Mouse (Mus musculus) forebrain, embryonic 12.5 days (tissue): Measurements from ENCODE around the gene 1700025F22Rik. TPM values are rescaled to one million over a fixed set of nuclear protein-coding genes. Genes with fewer than 3 reads are reported as not detected.
A peak's percentile ranks its signal among the peaks of the same experiment; 100 is the strongest.
"Not testable (repeated sequence)": the region's sequence is repeated elsewhere in the genome, so short reads cannot be mapped to it uniquely, and the experiment has no call there.

Source experiments
- ATAC-seq: fragments of 200-750 bp; cut with Nextera tagmentation; 2 replicates; pipeline ENCODE4 v1.8.0; 2017; ENCODE audit warnings: moderate TSS enrichment; ENCODE audit not compliant: low FRiP score
- H3K27ac ChIP-seq: fragments of 300-500 bp; sonication (generic); 2 replicates; pipeline ENCODE4 v1.5.1; 2016; ENCODE audit warnings: mild to moderate bottlenecking
- H3K27me3 ChIP-seq: fragments of 300-500 bp; sonication (generic); 2 replicates; pipeline ENCODE4 v1.6.1; 2016; ENCODE audit warnings: mild to moderate bottlenecking
- H3K36me3 ChIP-seq: fragments of 300-500 bp; sonication (generic); replicated peaks from 2 replicates; pipeline ENCODE4 v1.6.1; 2016; ENCODE audit warnings: mild to moderate bottlenecking
- H3K4me1 ChIP-seq: fragments of 300-500 bp; sonication (generic); 2 replicates; pipeline ENCODE4 v1.6.1; 2016
- H3K4me2 ChIP-seq: fragments of 300-500 bp; sonication (generic); 2 replicates; pipeline ENCODE4 v1.6.1; 2016; ENCODE audit warnings: mild to moderate bottlenecking, moderate library complexity
- H3K4me3 ChIP-seq: fragments of 300-500 bp; sonication (generic); replicated peaks from 2 replicates; pipeline ENCODE4 v1.5.1; 2016; ENCODE audit warnings: mild to moderate bottlenecking
- H3K9ac ChIP-seq: fragments of 300-500 bp; sonication (generic); 2 replicates; pipeline ENCODE4 v1.6.1; 2016; ENCODE audit warnings: mild to moderate bottlenecking
- H3K9me3 ChIP-seq: fragments of 300-500 bp; sonication (generic); 2 replicates; pipeline ENCODE4 v1.6.1; 2016
- WGBS: fragments of 180-500 bp; shearing (Covaris S2); methylation state at CpG from one replicate; pipeline ENCODE4 v1.1.7; 2016; 5-methylcytosine and 5-hydroxymethylcytosine counted together
- polyA plus RNA-seq: library from polyadenylated mRNA; unstranded; fragments of >200 nt; fragmentation: Nextera tagmentation; extraction: Ambion mirVana; gene quantifications from 2 replicates; pipeline ENCODE4 v1.2.1, GENCODE M21; 2016

1700025F22Rik gene
- polyA plus RNA-seq, result not detected in 2 replicates

DNA sequence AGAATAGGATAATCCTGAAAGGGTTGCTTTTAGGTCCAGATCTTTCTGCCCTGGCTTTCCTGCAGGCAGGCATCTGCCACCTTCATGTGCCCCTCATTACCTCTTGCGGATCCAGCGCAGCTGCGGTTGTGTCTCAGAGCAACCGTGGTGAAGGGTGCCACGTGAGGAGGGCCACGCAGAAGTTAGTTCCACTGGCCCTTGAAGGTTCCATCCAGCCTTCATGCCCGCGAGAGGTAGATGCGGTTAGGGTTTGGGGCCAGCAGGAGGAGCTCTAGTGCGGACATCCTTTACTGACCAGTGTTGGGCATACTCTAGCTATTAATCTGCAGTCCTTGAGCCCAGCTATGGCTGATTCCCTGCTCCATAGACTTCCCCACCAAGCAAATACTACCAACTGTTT is at the start of gene 1700025F22Rik:
TSS of gene 1700025F22Rik (minus strand) at position 149 of the 400 bp plus-strand sequence.
- ATAC-seq, result no peak
- WGBS, result 33% methylated on average over 10 of the region's 10 CpGs

DNA sequence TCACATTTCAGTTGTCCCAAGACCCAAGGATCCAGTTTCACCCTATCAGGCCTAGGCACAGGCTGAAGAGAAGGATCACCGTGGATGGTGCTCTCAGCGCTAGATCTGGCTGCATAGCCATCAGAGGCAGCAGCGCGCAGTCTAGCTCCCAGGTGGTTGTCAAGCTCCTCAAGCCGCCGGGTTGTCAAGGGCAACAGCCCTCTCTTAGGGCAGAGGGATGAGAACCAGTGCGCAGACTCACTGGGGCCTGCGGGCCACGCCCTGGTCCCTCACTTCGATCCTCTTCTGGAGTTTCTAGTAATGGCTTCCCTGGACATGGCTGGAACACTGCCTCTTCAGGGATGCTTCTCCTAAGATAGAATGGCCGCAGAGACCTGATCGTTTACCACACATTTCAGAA is 31.4 kb upstream of the 1700025F22Rik start, which contains the start of gene Ms4a13:
TSS of gene Ms4a13 (minus strand) at position 192 of the 400 bp plus-strand sequence.
- 75% methylated on average over 12 of the region's 12 CpGs for WGBS

More for the DNA sequence above, at the start of gene 1700025F22Rik:
- Histone ChIP-seq H3K27ac (no peak within 1 kb of the TSS), H3K4me2 (no peak within 1 kb of the TSS), H3K36me3 (no peaks in the 10 kb centered on the region), H3K9me3 (no peaks in the 10 kb centered on the region), H3K27me3 (no peaks in the 10 kb centered on the region), H3K9ac (no peak within 1 kb of the TSS), H3K4me3 (no peak within 1 kb of the TSS), H3K4me1 (no peaks in the 10 kb centered on the region)

DNA sequence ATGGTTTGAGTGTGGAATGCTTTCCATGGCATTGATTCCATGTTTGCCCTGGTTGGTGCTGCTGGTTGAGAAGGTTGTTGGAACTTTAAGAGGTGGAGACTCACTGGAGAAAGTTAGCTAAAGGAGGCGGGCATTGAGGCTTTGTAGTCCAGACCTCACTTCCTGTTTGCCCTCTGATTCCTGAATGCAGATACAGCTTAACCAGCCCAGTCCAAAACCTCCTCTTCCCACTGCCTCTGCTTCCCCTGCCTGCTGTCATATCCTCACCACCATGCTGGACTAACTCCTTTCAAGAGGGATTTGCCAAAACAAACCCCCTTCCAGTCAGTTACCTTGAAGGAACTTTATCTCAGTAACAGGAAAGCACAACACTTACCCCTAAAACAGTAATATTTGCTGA is 27.4 kb upstream of the 1700025F22Rik start:
- Histone ChIP-seq H3K27ac (no peak overlapping the region), H3K9ac (no peak overlapping the region), H3K36me3 (no peaks in the 10 kb centered on the region), H3K4me1 (no peaks in the 10 kb centered on the region), H3K9me3 (no peaks in the 10 kb centered on the region), H3K4me3 (no peak overlapping the region), H3K27me3 (no peaks in the 10 kb centered on the region), H3K4me2 (no peak overlapping the region)
- no peak for ATAC-seq
- WGBS, result 67% methylated on average over 1 of the region's 1 CpGs

More for the DNA sequence above, 31.4 kb upstream of the 1700025F22Rik start, which contains the start of gene Ms4a13:
- no peaks in the 10 kb centered on the region for H3K4me1 ChIP-seq
- ATAC-seq, result no peak
- H3K9me3 ChIP-seq, result no peaks in the 10 kb centered on the region
- H3K9ac ChIP-seq, result no peak within 1 kb of the TSS
- no peaks in the 10 kb centered on the region for H3K27me3 ChIP-seq
- H3K27ac ChIP-seq, result no peak within 1 kb of the TSS
- no peak within 1 kb of the TSS for H3K4me2 ChIP-seq
- no peak within 1 kb of the TSS for H3K4me3 ChIP-seq
- H3K36me3 ChIP-seq, result no peaks in the 10 kb centered on the region

DNA sequence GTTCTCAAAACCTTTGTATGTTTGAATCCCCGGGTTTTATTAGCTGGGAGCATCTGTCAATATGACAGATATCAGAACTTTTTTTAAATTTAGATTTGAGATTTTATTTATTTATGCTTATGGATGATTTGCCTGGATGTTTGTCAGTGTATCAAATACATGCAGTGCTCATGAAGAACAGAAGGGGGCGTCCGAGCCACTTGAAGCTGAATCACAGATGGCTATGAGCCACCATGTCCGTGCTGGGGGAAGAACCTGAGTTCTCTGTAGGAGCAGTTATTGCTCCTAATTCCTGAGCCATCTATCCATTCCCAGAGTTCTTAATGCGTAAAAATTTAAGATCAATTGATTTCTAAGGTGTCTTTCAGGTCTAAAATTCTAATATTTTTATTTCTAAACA is 19.0 kb upstream of the 1700025F22Rik start:
- 17% methylated on average over 5 of the region's 5 CpGs for WGBS
- Histone ChIP-seq H3K4me2 (no peak overlapping the region), H3K27me3 (no peaks in the 10 kb centered on the region), H3K4me1 (no peaks in the 10 kb centered on the region), H3K4me3 (no peak overlapping the region), H3K27ac (no peak overlapping the region), H3K9ac (no peak overlapping the region), H3K9me3 (no peaks in the 10 kb centered on the region), H3K36me3 (no peaks in the 10 kb centered on the region)
- ATAC-seq, result no peak

DNA sequence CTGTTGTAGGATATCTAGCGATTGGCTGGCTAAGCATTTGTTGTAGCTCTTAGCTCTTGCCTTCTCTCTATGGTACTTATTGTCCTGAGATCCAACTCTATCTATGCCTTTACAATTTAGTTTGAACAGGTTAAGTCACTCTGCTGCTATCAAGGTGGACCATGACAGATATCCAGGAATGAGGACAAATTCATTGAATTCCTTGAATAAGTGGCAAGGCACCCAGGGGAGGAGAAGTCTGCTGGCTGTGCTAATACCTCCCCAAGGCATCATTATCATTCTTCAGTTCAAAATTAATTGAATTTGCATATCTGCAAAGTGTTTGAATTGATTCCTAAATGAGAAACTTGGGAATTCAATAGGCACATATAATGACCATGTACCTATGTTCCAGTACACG is 12.3 kb upstream of the 1700025F22Rik start:
- H3K4me1 ChIP-seq, result no peaks in the 10 kb centered on the region
- H3K9me3 ChIP-seq, result no peaks in the 10 kb centered on the region
- H3K4me3 ChIP-seq, result no peak overlapping the region
- no peaks in the 10 kb centered on the region for H3K36me3 ChIP-seq
- H3K4me2 ChIP-seq, result no peak overlapping the region
- H3K9ac ChIP-seq, result no peak overlapping the region
- ATAC-seq, result no peak
- no peaks in the 10 kb centered on the region for H3K27me3 ChIP-seq
- 73% methylated on average over 2 of the region's 2 CpGs for WGBS
- H3K27ac ChIP-seq, result no peak overlapping the region

DNA sequence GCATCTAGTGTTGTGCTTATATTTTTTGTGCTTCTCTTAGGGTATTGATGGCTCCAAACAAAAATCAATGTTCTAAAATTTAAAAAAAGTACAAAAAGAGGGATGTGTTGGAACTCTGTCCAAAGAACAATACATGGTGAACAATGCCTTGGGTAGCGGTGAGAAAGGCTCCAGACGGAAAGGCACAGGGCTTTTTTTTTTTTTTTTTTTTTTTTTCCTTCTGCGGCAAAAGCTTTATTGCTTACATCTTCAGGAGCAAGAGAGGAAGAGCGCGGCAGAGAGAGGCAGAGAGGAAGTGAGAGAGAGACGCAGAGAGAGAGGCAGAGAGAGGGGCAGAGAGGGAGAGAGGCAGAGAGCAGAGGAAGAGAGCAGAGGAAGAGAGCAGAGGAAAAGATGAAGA is 7.2 kb downstream of the 1700025F22Rik start:
- H3K4me3 ChIP-seq, H3K27me3 ChIP-seq, H3K4me1 ChIP-seq, H3K36me3 ChIP-seq, ATAC-seq, H3K4me2 ChIP-seq, H3K9me3 ChIP-seq, H3K27ac ChIP-seq, H3K9ac ChIP-seq: not testable (repeated sequence)
- 86% methylated on average over 6 of the region's 6 CpGs for WGBS

DNA sequence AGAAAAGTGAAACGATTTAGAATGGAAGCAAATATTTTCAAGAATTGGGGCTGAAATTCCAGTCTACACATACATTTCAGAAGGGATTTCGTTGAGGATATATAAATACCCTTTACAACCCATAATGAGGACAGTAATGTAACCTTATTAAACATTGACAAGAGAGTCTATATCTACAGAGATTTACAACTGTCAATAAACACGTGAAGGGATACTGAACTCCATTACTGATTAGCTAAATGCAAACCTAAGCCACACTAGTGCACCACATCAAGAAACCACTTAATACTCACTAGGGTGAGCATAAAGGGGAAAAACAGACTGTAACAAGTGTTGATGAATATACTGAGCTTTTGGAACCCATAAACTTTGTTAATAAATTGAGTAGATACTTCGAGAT is 29.8 kb downstream of the 1700025F22Rik start:
- Histone ChIP-seq H3K36me3 (no peaks in the 10 kb centered on the region), H3K4me2 (no peak overlapping the region), H3K4me1 (no peaks in the 10 kb centered on the region), H3K27ac (no peak overlapping the region), H3K4me3 (no peak overlapping the region), H3K9me3 (no peaks in the 10 kb centered on the region), H3K9ac (no peak overlapping the region), H3K27me3 (no peaks in the 10 kb centered on the region)
- no peak for ATAC-seq
- WGBS, result 75% methylated on average over 4 of the region's 4 CpGs

DNA sequence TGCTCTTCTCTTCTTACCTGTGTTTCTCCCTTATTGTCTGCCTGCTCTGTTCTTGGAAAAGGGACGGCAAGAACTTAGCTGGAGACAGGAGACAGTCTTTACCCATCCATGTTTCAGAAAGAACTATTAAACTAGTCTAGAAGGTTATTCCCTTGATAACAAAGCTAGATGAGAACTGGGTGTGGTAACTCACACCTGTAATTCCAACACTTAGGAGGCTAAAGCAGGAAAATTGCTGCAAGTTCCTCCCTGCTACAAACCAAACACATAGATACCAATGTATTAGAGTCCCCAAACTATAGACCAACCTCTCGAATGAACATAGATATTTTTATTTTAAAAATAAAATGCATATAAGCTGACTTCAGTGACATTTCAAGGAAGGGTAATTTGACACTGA is 30.3 kb downstream of the 1700025F22Rik start:
- H3K36me3 ChIP-seq, result no peaks in the 10 kb centered on the region
- H3K4me1 ChIP-seq, result no peaks in the 10 kb centered on the region
- ATAC-seq, result no peak
- WGBS, result 90% methylated on average over 2 of the region's 2 CpGs
- H3K27ac ChIP-seq, result no peak overlapping the region
- no peak overlapping the region for H3K4me2 ChIP-seq
- H3K27me3 ChIP-seq, result no peaks in the 10 kb centered on the region
- H3K9me3 ChIP-seq, result no peaks in the 10 kb centered on the region
- H3K4me3 ChIP-seq, result no peak overlapping the region
- no peak overlapping the region for H3K9ac ChIP-seq

DNA sequence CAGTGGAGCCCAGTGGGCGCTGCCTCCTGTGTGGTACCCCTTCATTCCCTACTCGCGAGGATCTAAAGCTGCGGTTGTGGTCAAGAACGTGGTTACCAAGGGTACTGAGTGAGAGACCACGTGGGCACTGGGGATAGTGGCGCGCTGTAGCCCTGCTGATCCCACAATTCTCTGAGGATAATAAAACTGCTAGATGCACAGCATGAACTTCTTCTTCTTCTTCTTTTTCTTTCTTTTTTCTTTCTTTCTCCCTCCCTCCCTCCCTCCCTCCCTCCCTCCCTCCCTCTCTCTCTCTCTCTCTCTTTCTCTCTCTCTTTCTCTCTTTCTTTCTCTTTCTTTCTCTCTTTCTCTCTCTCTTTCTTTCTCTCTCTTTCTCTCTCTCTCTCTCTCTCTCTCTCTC is 34.3 kb downstream of the 1700025F22Rik start, which contains the start of gene 1700017D01Rik:
TSS of gene 1700017D01Rik (minus strand) at position 101 of the 400 bp plus-strand sequence.
- not testable (repeated sequence) for H3K4me2 ChIP-seq, H3K27ac ChIP-seq, H3K4me1 ChIP-seq, H3K36me3 ChIP-seq, H3K9me3 ChIP-seq, H3K9ac ChIP-seq, H3K4me3 ChIP-seq, H3K27me3 ChIP-seq, ATAC-seq
- 75% methylated on average over 8 of the region's 8 CpGs for WGBS

DNA sequence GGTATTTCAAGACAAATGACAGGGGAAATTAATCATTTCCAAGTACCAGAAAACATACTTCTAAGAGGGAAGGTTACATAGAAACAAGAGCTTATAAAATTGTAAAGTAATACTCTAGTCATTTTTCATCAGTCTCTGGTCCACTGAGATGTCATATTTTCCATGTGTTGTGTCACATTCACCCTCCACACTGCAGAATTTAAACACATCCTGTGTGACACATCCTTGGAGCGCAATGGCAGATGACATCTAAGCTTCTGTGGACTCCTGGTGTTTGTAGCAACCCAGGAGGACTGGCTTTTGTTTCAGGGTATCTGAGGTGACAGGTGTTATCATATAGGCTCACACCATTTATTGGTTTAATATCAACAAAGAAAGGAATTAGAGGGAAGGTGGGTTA is 35.4 kb downstream of the 1700025F22Rik start:
- Histone ChIP-seq H3K36me3 (no peaks in the 10 kb centered on the region), H3K4me1 (no peaks in the 10 kb centered on the region), H3K9me3 (peaks cover 2% of the 10 kb centered on the region; the same call in 1 of the 2 replicates), H3K4me3 (no peak overlapping the region), H3K27me3 (no peaks in the 10 kb centered on the region), H3K9ac (no peak overlapping the region), H3K4me2 (no peak overlapping the region), H3K27ac (no peak overlapping the region)
- 88% methylated on average over 1 of the region's 1 CpGs for WGBS
- no peak for ATAC-seq

DNA sequence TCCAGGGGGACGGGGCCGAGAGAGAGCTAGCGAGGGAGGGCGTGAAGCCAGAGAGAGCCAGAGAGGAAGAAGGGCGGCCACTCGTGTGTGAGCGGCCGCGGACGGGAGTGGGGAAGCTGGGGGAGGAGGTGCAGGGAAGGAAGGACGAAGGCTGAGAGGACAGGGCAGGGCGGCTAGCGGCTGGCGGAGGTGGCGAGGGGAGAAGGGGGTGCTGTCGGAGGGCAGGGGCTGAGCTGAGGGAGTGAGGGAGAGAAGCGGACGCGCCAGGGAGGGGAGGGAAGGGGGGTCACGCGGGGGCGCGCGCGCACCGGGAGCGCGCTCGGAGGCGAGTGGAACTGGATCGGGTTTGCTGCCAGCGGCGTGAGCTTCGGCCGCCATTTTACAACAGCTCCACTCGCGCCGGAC is 44.1 kb downstream of the 1700025F22Rik start:
- H3K27me3 ChIP-seq, H3K27ac ChIP-seq, H3K36me3 ChIP-seq, H3K9me3 ChIP-seq, H3K4me1 ChIP-seq: not testable (repeated sequence)
- WGBS, result 3% methylated on average over 15 of the region's 38 CpGs
- ATAC-seq, result peak; percentile 99
- Histone ChIP-seq H3K4me2 (peak overlapping the region; percentile 46), H3K4me3 (peak overlapping the region; percentile 39), H3K9ac (0 out of 2 replicates have a peak overlapping the region, but pooled peaks have one; percentile 38)

DNA sequence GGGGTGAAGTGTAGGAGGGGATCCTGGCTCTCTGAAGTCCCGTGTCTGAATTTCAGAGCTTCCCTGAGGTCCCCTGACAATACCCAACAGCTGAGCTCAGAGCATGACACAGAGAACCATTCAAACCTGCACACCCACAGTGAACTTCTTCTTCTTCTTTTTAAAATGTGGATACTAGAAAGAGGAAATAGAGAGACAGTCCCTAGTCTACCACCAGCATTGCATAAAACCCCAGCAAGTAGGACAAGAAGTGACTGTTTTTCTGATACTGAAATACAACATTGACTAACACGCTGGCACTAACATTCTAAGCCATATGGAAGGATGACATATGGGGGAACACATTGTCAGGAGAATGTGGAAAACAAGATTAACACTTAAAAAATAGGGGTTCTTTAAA is 45.8 kb downstream of the 1700025F22Rik start:
- Histone ChIP-seq H3K9ac (no peak overlapping the region), H3K9me3 (no peaks in the 10 kb centered on the region), H3K4me1 (no peaks in the 10 kb centered on the region), H3K36me3 (no peaks in the 10 kb centered on the region), H3K4me3 (no peak overlapping the region), H3K27me3 (peaks cover 4% of the 10 kb centered on the region; the same call in 1 of the 2 replicates), H3K4me2 (no peak overlapping the region), H3K27ac (no peak overlapping the region)
- WGBS, result 89% methylated on average over 2 of the region's 2 CpGs
- no peak for ATAC-seq

DNA sequence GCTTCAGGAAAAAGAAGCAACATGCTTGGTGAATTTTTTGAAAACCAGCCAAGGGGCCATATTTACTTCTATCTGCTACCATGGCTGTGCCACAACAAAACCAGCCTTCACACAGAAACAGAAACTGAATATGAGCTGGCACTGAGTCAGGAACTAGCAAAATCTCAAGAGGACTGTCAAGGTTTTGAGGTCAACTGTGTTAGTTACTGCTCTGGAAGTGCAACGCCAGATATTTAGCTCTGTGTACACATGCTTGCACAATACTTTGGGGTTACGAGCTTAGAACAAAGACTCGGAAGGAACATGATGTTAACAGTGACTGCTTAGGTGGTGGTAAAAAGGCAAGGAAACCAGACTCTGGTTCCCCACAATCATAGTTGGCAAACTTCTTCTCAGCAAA is 57.4 kb downstream of the 1700025F22Rik start:
- no peaks in the 10 kb centered on the region for H3K36me3 ChIP-seq
- no peak overlapping the region for H3K4me3 ChIP-seq
- H3K4me1 ChIP-seq, result no peaks in the 10 kb centered on the region
- H3K27ac ChIP-seq, result no peak overlapping the region
- no peak overlapping the region for H3K9ac ChIP-seq
- no peak for ATAC-seq
- H3K9me3 ChIP-seq, result 0 out of 2 replicates have a peak, but pooled peaks cover 4% of the 10 kb centered on the region
- no peaks in the 10 kb centered on the region for H3K27me3 ChIP-seq
- 85% methylated on average over 3 of the region's 3 CpGs for WGBS
- no peak overlapping the region for H3K4me2 ChIP-seq
